Mouse (Mus musculus): Measurements from ENCODE around the gene Olfr1392.

- no peak for TF ChIP-seq CTCF (IDR thresholded peaks at IDR 0.05; ENCODE audit: low read depth)
- TF ChIP-seq EP300 (optimal IDR thresholded peaks at IDR 0.05): no peak
These were observed 21.9 kb upstream of the Olfr1392 start for GRCm38 (mm10) chr11:49263149-49263548.

Measured in stomach, postnatal 0 days (tissue).